Mouse (Mus musculus) kidney, postnatal 25 days (tissue): ENCODE results near the gene Fthl17e.
"Not testable (repeated sequence)": the region's sequence is repeated elsewhere in the genome, so short reads cannot be mapped to it uniquely, and the experiment has no call there.

ENCODE experiments used
- DNase-seq, 2 experiments: peaks; one replicate each; pipeline ENCODE4 v3.0.0; 2021; ENCODE audit warnings: mixed read lengths in 2 of 2

Fthl17e gene

GRCm38 (mm10) chrX:9033193-9033592 lies at the start of gene Fthl17e:
Gene Fthl17e, plus strand, starts transcription at chrX:9033493.
- not testable (repeated sequence) for DNase-seq

DNA sequence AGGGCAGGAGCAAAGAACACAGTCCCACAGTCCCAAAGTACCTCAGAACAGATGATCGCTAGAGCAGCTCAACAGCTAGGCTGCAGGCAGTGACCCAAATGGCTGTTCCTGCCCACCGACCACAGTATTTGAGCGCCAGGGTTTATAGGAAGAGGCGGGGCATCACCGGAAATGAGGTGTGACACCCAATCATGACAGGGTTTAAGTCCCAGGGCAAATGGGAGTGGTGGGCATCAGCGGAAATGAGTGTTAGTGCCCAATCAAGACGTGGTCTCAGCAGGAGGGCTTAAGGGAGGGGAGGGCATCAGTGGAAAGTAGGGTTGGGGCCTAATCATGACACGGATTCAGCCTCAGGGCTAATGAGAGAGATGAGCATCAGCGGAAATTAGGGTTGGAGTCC lies 46.6 kb upstream of the Fthl17e start, which contains the start of gene Fthl17d:
TSS of gene Fthl17d (minus strand) at position 101 of the 400 bp plus-strand sequence.
- DNase-seq: not testable (repeated sequence)

- DNase-seq: no peak
These were observed 17.2 kb upstream of the Fthl17e start for GRCm38 (mm10) chrX:9016079-9016478.

- no peak for DNase-seq
These were observed 13.8 kb upstream of the Fthl17e start for GRCm38 (mm10) chrX:9019481-9019880.

- DNase-seq: peak in 1 of 2 experiments; percentile 10
These were observed 8.3 kb downstream of the Fthl17e start for GRCm38 (mm10) chrX:9041611-9042010.

DNA sequence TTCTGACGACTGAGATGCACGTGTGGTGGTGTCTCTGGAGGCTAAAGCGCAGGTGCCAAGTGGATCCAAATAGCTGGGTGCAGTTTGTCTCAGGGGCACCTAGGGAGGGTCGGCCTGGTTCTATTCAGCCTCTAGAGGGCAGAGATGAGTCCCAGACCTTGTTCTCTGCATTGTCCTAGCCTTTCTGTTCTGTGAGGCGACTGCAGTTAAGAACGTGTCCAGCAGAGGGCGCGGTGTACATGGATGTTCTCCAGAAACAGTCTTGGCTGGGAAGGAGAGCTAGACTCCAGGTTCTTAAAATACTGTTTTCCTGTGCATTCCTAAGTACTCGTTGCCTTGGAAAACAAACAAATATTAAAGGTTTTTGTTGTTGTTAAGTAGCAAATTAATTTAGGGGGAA lies 27.7 kb downstream of the Fthl17e start:
- peak; percentile 70 to 73 for DNase-seq

- no peak for DNase-seq
These were observed 28.8 kb downstream of the Fthl17e start for GRCm38 (mm10) chrX:9062101-9062500.

GRCm38 (mm10) chrX:9062715-9063114 lies 29.4 kb downstream of the Fthl17e start, which contains the start of gene Fthl17f:
Gene Fthl17f, plus strand, starts transcription at chrX:9063015.
- DNase-seq: not testable (repeated sequence)

- DNase-seq: peak; percentile 62 to 84
These were observed 44.4 kb downstream of the Fthl17e start for GRCm38 (mm10) chrX:9077699-9078098.
